Mouse (Mus musculus): ENCODE results near the gene Sult2b1. TPM values are rescaled to one million over a fixed set of nuclear protein-coding genes. Genes with fewer than 3 reads are reported as not detected.
A peak's percentile ranks its signal among the peaks of the same experiment; 100 is the strongest.

Sult2b1 gene
- polyA plus RNA-seq, 1 experiment from 2014 or later, result 5.9 TPM

GRCm38 (mm10) chr7:45759400-45759799 is 25.1 kb downstream of the Sult2b1 start:
- peak; percentile 48 for DNase-seq
- WGBS, result 7% methylated on average over 27 of the region's 27 CpGs
- Histone ChIP-seq H3K4me2 (peak overlapping the region; percentile 55), H3K4me1 (ENCODE audit: insufficient read depth) (no peaks in the 10 kb centered on the region), H3K27me3 (ENCODE audit: insufficient read depth, low read length) (peaks cover 18% of the 10 kb centered on the region), H3K9me3 (ENCODE audit: low read depth, low read length) (no peaks in the 10 kb centered on the region), H3K36me3 (ENCODE audit: insufficient read depth) (no peaks in the 10 kb centered on the region), H3K27ac (ENCODE audit: low read depth) (no peak overlapping the region), H3K9ac (peak overlapping the region; percentile 34), H3K4me3 (ENCODE audit: low read depth, low read length) (peak overlapping the region; percentile 24; the same call in 1 of the 2 replicates)
- TF ChIP-seq CTCF (IDR thresholded peaks at IDR 0.05; ENCODE audit: low read depth), result peak; percentile 33
- ATAC-seq (ENCODE audit: insufficient read depth), result peak; percentile 76

DNA sequence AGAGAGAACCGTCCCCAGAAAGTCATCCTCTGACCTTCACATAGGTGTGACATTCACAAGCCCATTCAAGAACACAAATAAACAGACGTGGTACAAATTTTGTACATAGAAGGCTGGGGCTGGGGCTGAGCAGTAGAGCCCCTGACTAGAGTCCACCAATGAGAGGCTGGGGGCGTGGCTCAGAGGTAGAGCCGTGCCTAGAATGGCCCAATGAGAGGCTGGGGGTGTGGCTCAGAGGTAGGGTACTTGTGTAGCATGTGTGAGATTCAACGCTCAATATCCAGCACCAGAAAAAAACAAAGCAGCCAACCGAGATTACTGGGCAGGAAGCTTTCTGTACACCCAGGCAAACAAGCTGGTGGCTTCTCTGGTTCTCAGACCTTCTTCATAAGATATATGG is 28.8 kb downstream of the Sult2b1 start:
- no peaks in the 10 kb centered on the region for H3K4me1 ChIP-seq (ENCODE audit: insufficient read depth)
- no peak for ATAC-seq (ENCODE audit: insufficient read depth)
- WGBS, result 47% methylated on average over 6 of the region's 6 CpGs

DNA sequence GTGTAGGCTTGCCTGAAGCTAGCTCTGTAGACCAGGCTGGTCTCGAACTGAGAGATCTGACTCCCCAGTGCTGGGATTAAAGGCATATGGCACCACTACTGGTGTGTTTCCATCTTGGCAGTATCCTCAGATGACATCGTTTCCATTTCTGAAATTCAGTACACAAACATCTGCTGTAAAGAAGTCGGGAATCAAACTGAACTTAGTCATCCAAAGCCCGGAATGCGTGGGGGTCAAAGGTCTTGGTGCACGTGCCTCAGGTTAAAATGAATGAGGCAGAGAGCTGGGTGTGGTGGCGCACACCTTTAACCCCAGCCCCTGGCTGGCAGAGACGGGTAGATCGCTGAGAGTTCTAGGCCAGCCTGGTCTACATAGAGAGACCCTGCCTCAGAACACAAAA is 34.3 kb downstream of the Sult2b1 start:
- no peak overlapping the region for H3K4me2 ChIP-seq
- no peaks in the 10 kb centered on the region for H3K4me1 ChIP-seq (ENCODE audit: insufficient read depth)
- DNase-seq, result no peak
- no peaks in the 10 kb centered on the region for H3K36me3 ChIP-seq (ENCODE audit: insufficient read depth)
- no peaks in the 10 kb centered on the region for H3K27me3 ChIP-seq (ENCODE audit: insufficient read depth, low read length)
- no peak overlapping the region for H3K4me3 ChIP-seq (ENCODE audit: low read depth, low read length)
- 63% methylated on average over 9 of the region's 9 CpGs for WGBS
- no peak overlapping the region for H3K9ac ChIP-seq
- H3K27ac ChIP-seq (ENCODE audit: low read depth), result no peak overlapping the region
- no peak for TF ChIP-seq CTCF (IDR thresholded peaks at IDR 0.05; ENCODE audit: low read depth)
- ATAC-seq (ENCODE audit: insufficient read depth), result no peak
- H3K9me3 ChIP-seq (ENCODE audit: low read depth, low read length), result no peaks in the 10 kb centered on the region

More for the DNA sequence above, 28.8 kb downstream of the Sult2b1 start:
- Histone ChIP-seq H3K36me3 (ENCODE audit: insufficient read depth) (no peaks in the 10 kb centered on the region), H3K4me2 (no peak overlapping the region), H3K27ac (ENCODE audit: low read depth) (no peak overlapping the region), H3K4me3 (ENCODE audit: low read depth, low read length) (no peak overlapping the region), H3K9me3 (ENCODE audit: low read depth, low read length) (no peaks in the 10 kb centered on the region), H3K9ac (no peak overlapping the region), H3K27me3 (ENCODE audit: insufficient read depth, low read length) (peaks cover 18% of the 10 kb centered on the region)
- no peak for DNase-seq
- no peak for TF ChIP-seq CTCF (IDR thresholded peaks at IDR 0.05; ENCODE audit: low read depth)

DNA sequence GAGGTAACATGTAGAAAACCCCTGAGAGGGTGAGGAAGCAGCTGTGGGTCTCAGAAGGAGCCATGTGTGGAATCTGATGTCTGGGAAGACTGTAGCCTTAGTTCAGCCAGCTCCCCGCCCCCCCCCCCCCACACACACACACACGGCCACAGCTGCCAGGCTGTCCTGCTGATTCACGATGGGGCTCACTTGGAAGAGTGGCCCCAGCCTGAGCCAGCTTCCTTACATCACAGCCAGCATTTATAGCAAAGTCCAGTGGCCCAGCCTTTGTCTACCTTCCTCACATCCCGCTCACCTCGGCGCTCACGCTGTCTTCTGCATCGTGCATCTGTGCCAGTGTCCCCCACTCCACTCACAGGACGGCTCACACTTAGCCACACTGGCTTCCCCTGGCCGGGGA is 35.1 kb downstream of the Sult2b1 start:
- ATAC-seq (ENCODE audit: insufficient read depth) (no peak), DNase-seq (no peak)
- no peak for TF ChIP-seq CTCF (IDR thresholded peaks at IDR 0.05; ENCODE audit: low read depth)
- Histone ChIP-seq H3K4me3 (ENCODE audit: low read depth, low read length) (no peak overlapping the region), H3K27me3 (ENCODE audit: insufficient read depth, low read length) (no peaks in the 10 kb centered on the region), H3K4me2 (no peak overlapping the region), H3K9me3 (ENCODE audit: low read depth, low read length) (no peaks in the 10 kb centered on the region), H3K36me3 (ENCODE audit: insufficient read depth) (no peaks in the 10 kb centered on the region), H3K4me1 (ENCODE audit: insufficient read depth) (no peaks in the 10 kb centered on the region), H3K27ac (ENCODE audit: low read depth) (no peak overlapping the region), H3K9ac (no peak overlapping the region)
- 25% methylated on average over 9 of the region's 10 CpGs for WGBS

DNA sequence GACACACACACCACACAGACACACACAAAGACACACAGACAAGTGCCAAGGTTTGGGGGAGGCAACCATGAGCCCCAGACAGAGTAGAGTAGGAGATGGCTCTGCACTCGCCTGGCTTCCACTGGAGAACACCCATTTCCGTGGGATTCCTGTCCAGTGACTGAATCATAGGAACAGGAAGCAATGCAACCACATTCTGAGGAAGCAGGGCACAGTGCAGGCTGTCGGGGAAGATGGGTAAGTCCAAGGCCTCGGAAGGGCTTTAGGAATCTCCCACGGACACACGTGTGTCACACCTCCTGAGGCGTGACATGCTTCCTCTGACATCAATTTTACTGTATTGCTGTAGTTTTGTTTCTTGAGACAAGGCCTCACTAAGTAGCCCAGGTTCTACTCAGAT is 36.4 kb downstream of the Sult2b1 start:
- WGBS, result 59% methylated on average over 7 of the region's 7 CpGs

DNA sequence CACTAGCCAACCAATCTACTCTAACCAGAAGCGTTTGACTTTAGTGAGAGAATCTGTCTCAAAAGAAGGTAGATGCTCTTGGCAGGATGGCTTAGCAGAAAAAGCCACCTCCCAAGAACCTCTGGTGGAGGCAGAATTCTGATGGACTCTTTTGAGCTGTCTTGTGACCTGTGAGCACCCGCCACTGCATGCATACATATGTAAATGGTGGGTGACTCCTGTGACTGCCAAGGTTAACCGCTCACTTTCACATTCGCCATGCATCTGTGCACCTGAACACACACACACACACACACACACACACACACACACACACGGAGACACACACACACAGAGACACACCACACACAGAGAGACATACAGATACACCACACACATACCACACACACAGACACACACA is 37.0 kb downstream of the Sult2b1 start:
- Histone ChIP-seq H3K9me3 (ENCODE audit: low read depth, low read length) (no peaks in the 10 kb centered on the region), H3K27ac (ENCODE audit: low read depth) (no peak overlapping the region), H3K9ac (no peak overlapping the region), H3K27me3 (ENCODE audit: insufficient read depth, low read length) (no peaks in the 10 kb centered on the region), H3K4me1 (ENCODE audit: insufficient read depth) (no peaks in the 10 kb centered on the region), H3K4me2 (no peak overlapping the region), H3K36me3 (ENCODE audit: insufficient read depth) (no peaks in the 10 kb centered on the region), H3K4me3 (ENCODE audit: low read depth, low read length) (no peak overlapping the region)
- no peak for TF ChIP-seq CTCF (IDR thresholded peaks at IDR 0.05; ENCODE audit: low read depth)
- DNase-seq, result no peak
- WGBS, result 92% methylated on average over 5 of the region's 5 CpGs
- no peak for ATAC-seq (ENCODE audit: insufficient read depth)

More for the DNA sequence above, 36.4 kb downstream of the Sult2b1 start:
- H3K4me3 ChIP-seq (ENCODE audit: low read depth, low read length), result no peak overlapping the region
- no peaks in the 10 kb centered on the region for H3K4me1 ChIP-seq (ENCODE audit: insufficient read depth)
- H3K4me2 ChIP-seq, result no peak overlapping the region
- TF ChIP-seq CTCF (IDR thresholded peaks at IDR 0.05; ENCODE audit: low read depth), result no peak
- DNase-seq, result no peak
- no peaks in the 10 kb centered on the region for H3K36me3 ChIP-seq (ENCODE audit: insufficient read depth)
- H3K27me3 ChIP-seq (ENCODE audit: insufficient read depth, low read length), result no peaks in the 10 kb centered on the region
- no peak for ATAC-seq (ENCODE audit: insufficient read depth)
- H3K27ac ChIP-seq (ENCODE audit: low read depth), result no peak overlapping the region
- no peak overlapping the region for H3K9ac ChIP-seq
- H3K9me3 ChIP-seq (ENCODE audit: low read depth, low read length), result no peaks in the 10 kb centered on the region

DNA sequence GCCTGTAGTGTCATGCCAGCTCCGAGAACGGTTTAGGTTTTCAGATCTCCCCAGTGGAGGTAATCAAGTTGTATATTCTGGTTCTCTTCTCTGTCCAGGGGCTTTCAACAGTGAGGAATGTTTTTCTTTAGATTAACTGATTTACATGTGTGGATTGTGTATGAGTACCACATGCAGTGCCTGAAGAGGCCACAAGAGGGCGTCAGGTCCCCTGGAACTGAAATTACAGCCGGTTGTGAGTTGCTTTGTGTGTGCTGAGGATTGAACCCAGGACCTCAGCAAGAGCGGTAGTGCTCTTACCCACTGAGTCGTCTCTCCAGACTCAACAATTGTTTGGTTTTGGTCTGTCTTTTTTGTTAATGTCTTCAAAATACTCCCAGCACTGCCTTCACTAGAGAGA is 38.0 kb downstream of the Sult2b1 start:
- ATAC-seq (ENCODE audit: insufficient read depth), result no peak
- Histone ChIP-seq H3K4me1 (ENCODE audit: insufficient read depth) (no peaks in the 10 kb centered on the region), H3K36me3 (ENCODE audit: insufficient read depth) (no peaks in the 10 kb centered on the region), H3K27me3 (ENCODE audit: insufficient read depth, low read length) (no peaks in the 10 kb centered on the region), H3K9me3 (ENCODE audit: low read depth, low read length) (no peaks in the 10 kb centered on the region), H3K9ac (no peak overlapping the region), H3K4me2 (no peak overlapping the region), H3K4me3 (ENCODE audit: low read depth, low read length) (no peak overlapping the region), H3K27ac (ENCODE audit: low read depth) (no peak overlapping the region)
- DNase-seq, result no peak
- WGBS, result 63% methylated on average over 6 of the region's 6 CpGs
- peak; percentile 68 for TF ChIP-seq CTCF (IDR thresholded peaks at IDR 0.05; ENCODE audit: low read depth)

GRCm38 (mm10) chr7:45744387-45744786 is 40.1 kb downstream of the Sult2b1 start:
- Histone ChIP-seq H3K27me3 (ENCODE audit: insufficient read depth, low read length) (no peaks in the 10 kb centered on the region), H3K4me3 (ENCODE audit: low read depth, low read length) (no peak overlapping the region), H3K4me1 (ENCODE audit: insufficient read depth) (no peaks in the 10 kb centered on the region), H3K36me3 (ENCODE audit: insufficient read depth) (no peaks in the 10 kb centered on the region), H3K4me2 (no peak overlapping the region), H3K9me3 (ENCODE audit: low read depth, low read length) (no peaks in the 10 kb centered on the region), H3K9ac (no peak overlapping the region), H3K27ac (ENCODE audit: low read depth) (no peak overlapping the region)
- TF ChIP-seq CTCF (IDR thresholded peaks at IDR 0.05; ENCODE audit: low read depth), result no peak
- 33% methylated on average over 2 of the region's 2 CpGs for WGBS
- peak; percentile 26; the same call in 1 of the 2 replicates for ATAC-seq (ENCODE audit: insufficient read depth)
- DNase-seq, result peak; percentile 85
